Mouse (Mus musculus) lung, embryonic 16.5 days (tissue): ENCODE measurements at regions not wholly inside any gene's neighbourhood (a gene's known extent, or its start where the extent isn't known, plus 50 kb on each side); places are given as distances from the start of the nearest gene placed in this dataset.
A peak's percentile ranks its signal among the peaks of the same experiment; 100 is the strongest.
"Not testable (repeated sequence)": the region's sequence is repeated elsewhere in the genome, so short reads cannot be mapped to it uniquely, and the experiment has no call there.

Experiments
- ATAC-seq: fragments of 200-750 bp; cut with Nextera tagmentation; 2 replicates; pipeline ENCODE4 v1.8.0; 2017; ENCODE audit warnings: low read depth, mild to moderate bottlenecking, moderate library complexity
- H3K27ac ChIP-seq: fragments of 300-500 bp; sonication (generic); 2 replicates; pipeline ENCODE4 v1.5.1; 2014; ENCODE audit warnings: mild to moderate bottlenecking, control low read depth, low read length
- H3K27me3 ChIP-seq: fragments of 300-500 bp; sonication (generic); 2 replicates; pipeline ENCODE4 v1.6.1; 2014; ENCODE audit warnings: low read depth, low read length, mixed read lengths; ENCODE audit not compliant: control insufficient read depth, insufficient read depth
- H3K36me3 ChIP-seq: fragments of 300-500 bp; sonication (generic); 2 replicates; pipeline ENCODE4 v1.6.1; 2014; ENCODE audit warnings: low read length; ENCODE audit not compliant: control insufficient read depth, insufficient read depth
- H3K4me1 ChIP-seq: fragments of 300-500 bp; sonication (generic); replicated peaks from 2 replicates; pipeline ENCODE4 v1.6.1; 2014; ENCODE audit warnings: low read length, mixed read lengths; ENCODE audit not compliant: control insufficient read depth, insufficient read depth
- H3K4me2 ChIP-seq: fragments of 300-500 bp; sonication (generic); 2 replicates; pipeline ENCODE4 v1.6.1; 2014; ENCODE audit warnings: low read depth, low read length, control low read depth
- H3K4me3 ChIP-seq: fragments of 300-500 bp; sonication (generic); 2 replicates; pipeline ENCODE4 v1.5.1; 2014; ENCODE audit warnings: mild to moderate bottlenecking, low read length, control low read depth
- H3K9ac ChIP-seq: fragments of 300-500 bp; sonication (generic); 2 replicates; pipeline ENCODE4 v1.6.1; 2014; ENCODE audit warnings: low read length, control low read depth
- H3K9me3 ChIP-seq: fragments of 300-500 bp; sonication (generic); 2 replicates; pipeline ENCODE4 v1.6.1; 2016; ENCODE audit warnings: low read length; ENCODE audit not compliant: control insufficient read depth
- WGBS: fragments of 180-500 bp; shearing (Covaris S2); extraction: QIAGEN DNeasy Blood & Tissue Kit; methylation state at CpG from one replicate; pipeline ENCODE4 v1.1.7; 2014; 5-methylcytosine and 5-hydroxymethylcytosine counted together

DNA sequence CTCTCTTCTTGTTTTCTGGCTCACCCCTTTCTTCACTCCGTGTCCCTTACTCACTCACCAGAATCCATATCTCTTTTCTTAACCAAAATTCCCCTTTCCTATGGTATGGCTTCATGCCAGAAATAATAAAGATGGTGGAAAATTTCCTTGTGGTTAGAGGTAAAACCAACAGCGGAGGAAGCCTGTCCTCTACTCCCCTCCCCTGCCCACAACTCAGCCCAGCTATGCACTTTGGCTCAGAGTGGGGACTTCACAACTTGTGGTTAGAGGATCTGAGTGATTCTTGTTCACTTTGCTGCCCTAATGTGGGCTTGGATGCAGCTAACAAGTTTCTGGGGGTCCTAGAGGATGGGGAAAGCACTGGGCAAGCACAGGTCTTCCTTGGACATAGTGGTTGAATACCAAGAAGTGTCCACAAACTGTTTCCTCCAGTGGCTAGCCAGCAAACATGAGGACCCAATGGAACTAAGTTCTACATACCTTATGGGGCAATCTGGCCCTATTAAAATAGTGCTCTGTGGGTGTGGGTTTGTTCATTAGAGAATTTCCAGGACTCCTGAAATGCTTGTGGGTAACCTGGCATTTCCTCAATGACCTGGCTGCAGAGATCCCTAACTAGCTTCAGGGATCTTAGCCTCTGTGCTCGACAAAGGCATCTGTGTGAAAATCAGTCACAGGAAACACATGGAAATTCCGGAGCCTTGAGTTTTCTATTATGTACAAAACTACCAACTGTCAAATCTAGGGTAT is 118.9 kb upstream of the Rasgrp1 start:
- H3K4me1 ChIP-seq, result peaks cover 2% of the 10 kb centered on the region; the same call in 1 of the 2 replicates
- no peaks in the 10 kb centered on the region for H3K36me3 ChIP-seq
- no peak overlapping the region for H3K9ac ChIP-seq
- no peaks in the 10 kb centered on the region for H3K27me3 ChIP-seq
- H3K27ac ChIP-seq, result no peak overlapping the region
- no peak for ATAC-seq
- no peaks in the 10 kb centered on the region for H3K9me3 ChIP-seq
- 68% methylated on average over 4 of the region's 4 CpGs for WGBS
- H3K4me2 ChIP-seq, result no peak overlapping the region
- H3K4me3 ChIP-seq, result no peak overlapping the region

DNA sequence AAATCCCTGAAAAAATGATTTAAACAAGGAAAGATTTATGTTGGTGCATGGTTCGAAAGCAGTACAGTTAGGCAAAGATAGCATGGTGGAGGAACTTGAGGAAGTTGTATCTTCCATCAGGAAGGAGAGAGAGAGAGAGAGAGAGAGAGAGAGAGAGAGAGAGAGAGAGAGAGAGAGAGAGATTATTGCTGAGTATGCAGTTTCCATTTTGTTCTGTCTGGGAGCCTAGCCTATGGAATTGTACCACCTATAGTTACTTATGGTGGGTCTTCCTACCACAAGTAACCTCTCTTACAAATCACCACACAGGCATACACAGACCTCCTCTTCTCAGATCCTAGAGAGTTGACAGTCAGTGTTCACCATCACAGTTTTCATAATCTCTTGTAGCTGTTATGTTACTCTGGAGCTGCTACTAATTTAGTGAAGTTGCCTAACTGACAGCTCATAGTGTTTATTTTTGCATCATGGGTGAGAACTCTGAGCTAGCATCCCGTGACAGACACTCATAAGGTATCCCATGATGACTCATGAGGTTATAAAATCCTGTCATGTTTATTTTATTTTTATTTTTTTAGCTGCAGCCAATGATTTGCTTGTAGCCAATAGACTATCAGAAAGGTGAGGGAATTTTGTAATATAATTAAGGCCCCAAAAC is 132.2 kb upstream of the Rasgrp1 start:
- Histone ChIP-seq H3K4me1 (no peaks in the 10 kb centered on the region), H3K27ac (no peak overlapping the region), H3K4me2 (no peak overlapping the region), H3K27me3 (no peaks in the 10 kb centered on the region), H3K9ac (no peak overlapping the region), H3K9me3 (no peaks in the 10 kb centered on the region), H3K4me3 (no peak overlapping the region), H3K36me3 (no peaks in the 10 kb centered on the region)
- 71% methylated on average over 2 of the region's 2 CpGs for WGBS
- no peak for ATAC-seq

DNA sequence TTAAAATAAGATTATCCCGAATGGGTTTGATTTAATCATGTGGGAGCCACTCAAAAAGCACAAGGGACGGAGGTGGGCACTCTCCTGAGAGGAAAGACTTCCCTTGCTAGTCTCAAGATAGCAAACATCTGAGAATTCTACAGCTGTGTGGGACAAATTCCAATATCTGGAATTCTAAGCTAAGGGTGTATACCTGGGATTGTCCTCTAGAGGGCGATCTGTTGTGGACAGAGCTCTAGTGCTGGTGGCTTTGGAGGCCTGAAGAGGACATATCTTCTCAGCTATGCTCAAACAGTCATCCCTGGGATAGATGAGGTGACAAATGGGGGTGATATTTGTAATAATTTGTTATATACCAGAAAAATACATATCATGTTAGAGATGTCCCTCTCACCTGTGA is 132.8 kb upstream of the Rasgrp1 start:
- ATAC-seq, result no peak
- H3K36me3 ChIP-seq, result no peaks in the 10 kb centered on the region

DNA sequence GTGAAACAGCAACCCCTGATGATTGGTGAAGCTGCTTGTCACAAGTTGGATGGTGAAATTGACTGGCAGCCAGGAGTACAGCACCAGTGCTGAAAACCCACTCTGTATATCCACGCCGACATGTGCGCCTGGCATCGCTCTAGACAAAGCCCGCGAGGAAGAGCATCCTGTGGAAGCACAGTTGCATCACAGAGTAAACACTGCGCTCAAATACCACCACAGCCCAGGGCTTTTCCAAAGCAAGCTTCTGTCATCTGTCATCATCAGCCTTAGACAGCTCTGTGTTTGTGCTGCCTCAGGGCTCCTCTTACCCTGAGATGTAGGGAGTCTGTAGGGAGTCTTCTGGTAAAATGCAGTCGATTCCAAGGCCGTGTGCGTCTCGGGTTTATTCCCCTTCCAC is 134.7 kb upstream of the Rasgrp1 start:
- not testable (repeated sequence) for H3K4me1 ChIP-seq, H3K27ac ChIP-seq, H3K9ac ChIP-seq, H3K4me3 ChIP-seq, H3K4me2 ChIP-seq, H3K36me3 ChIP-seq, H3K9me3 ChIP-seq, H3K27me3 ChIP-seq
- peak; percentile 23; the same call in 1 of the 2 replicates for ATAC-seq
- WGBS, result 70% methylated on average over 10 of the region's 11 CpGs

More for the DNA sequence above, 132.8 kb upstream of the Rasgrp1 start:
- no peaks in the 10 kb centered on the region for H3K9me3 ChIP-seq
- no peak overlapping the region for H3K27ac ChIP-seq
- H3K4me2 ChIP-seq, result no peak overlapping the region
- no peak overlapping the region for H3K4me3 ChIP-seq
- 32% methylated on average over 3 of the region's 3 CpGs for WGBS
- no peaks in the 10 kb centered on the region for H3K27me3 ChIP-seq
- no peak overlapping the region for H3K9ac ChIP-seq
- H3K4me1 ChIP-seq, result no peaks in the 10 kb centered on the region

DNA sequence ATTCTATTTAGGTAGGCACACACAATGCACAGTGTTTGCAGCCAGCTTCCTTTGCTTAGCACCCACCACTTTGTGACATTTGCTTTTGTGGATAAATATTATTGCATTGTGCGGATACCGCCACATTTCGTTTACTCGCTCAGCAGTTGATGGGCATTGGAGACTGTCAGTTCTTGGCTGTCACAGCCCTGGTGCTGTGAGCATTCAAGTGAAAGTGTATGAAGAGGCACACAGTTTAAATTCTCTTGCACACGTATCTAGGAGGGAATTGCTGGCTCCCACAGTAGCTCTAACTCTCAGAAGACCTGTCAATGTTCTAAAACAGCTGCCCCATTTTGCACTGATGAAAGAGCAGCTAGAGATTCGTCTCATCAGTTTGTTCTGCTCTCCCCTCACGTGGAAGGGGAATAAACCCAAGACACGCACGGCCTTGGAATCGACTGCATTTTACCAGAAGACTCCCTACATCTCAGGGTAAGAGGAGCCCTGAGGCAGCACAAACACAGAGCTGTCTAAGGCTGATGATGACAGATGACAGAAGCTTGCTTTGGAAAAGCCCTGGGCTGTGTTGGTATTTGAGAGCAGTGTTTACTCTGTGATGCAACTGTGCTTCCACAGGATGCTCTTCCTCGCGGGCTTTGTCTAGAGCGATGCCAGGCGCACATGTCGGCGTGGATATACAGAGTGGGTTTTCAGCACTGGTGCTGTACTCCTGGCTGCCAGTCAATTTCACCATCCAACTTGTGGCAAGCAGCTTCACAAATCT is 136.6 kb upstream of the Rasgrp1 start:
- not testable (repeated sequence) for H3K4me1 ChIP-seq, ATAC-seq, H3K27ac ChIP-seq, H3K9ac ChIP-seq, H3K36me3 ChIP-seq, H3K27me3 ChIP-seq, H3K9me3 ChIP-seq, H3K4me2 ChIP-seq, H3K4me3 ChIP-seq
- 43% methylated on average over 14 of the region's 16 CpGs for WGBS

DNA sequence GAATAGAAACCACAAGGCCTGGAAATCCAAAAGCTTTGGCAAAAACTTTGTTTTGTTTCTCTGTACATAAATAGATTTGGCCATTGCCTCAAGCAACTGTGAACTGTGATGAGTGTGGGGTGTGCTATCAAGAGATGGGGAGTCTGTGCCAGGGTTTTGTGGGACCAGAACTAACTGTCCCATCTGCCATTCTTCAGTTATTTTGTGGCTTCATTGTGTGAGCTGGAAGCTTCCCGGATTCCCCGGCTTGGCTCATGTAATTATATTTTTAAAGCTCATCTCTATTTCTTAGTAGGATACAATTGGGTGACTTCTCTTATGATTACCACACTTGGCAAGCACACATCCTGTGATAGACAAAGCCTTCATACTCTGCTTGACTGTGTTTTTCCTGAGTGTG is 143.6 kb upstream of the Rasgrp1 start:
- ATAC-seq, result no peak

DNA sequence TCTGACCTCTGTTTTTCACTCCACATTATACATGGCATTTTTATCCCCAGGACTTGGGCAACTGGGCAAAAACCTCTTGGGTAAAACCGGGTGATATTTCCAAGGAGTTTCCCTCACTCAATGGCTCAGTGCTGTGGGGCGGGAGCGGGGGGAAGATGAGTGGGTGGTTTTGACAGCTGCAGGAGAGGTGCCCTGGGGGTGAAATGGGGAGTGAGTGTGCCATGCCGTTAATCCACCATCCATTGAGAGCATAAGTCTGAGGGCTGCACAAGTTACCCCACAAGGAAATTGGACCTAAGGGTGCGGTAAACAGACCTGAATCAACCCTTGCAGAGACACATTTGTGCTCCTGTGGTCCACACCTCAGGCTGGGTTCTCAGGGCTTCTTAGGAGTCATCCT is 155.8 kb upstream of the Rasgrp1 start:
- no peak overlapping the region for H3K9ac ChIP-seq
- no peak overlapping the region for H3K4me3 ChIP-seq
- WGBS, result 83% methylated on average over 5 of the region's 5 CpGs
- no peak for ATAC-seq
- no peak overlapping the region for H3K4me2 ChIP-seq
- H3K27ac ChIP-seq, result no peak overlapping the region
- no peaks in the 10 kb centered on the region for H3K9me3 ChIP-seq
- no peaks in the 10 kb centered on the region for H3K36me3 ChIP-seq
- no peaks in the 10 kb centered on the region for H3K27me3 ChIP-seq
- no peaks in the 10 kb centered on the region for H3K4me1 ChIP-seq

More for the DNA sequence above, 143.6 kb upstream of the Rasgrp1 start:
- Histone ChIP-seq H3K36me3 (no peaks in the 10 kb centered on the region), H3K9ac (no peak overlapping the region), H3K4me3 (no peak overlapping the region), H3K4me2 (no peak overlapping the region), H3K27me3 (no peaks in the 10 kb centered on the region), H3K9me3 (no peaks in the 10 kb centered on the region), H3K4me1 (no peaks in the 10 kb centered on the region), H3K27ac (no peak overlapping the region)
- WGBS, result 85% methylated on average over 2 of the region's 2 CpGs

DNA sequence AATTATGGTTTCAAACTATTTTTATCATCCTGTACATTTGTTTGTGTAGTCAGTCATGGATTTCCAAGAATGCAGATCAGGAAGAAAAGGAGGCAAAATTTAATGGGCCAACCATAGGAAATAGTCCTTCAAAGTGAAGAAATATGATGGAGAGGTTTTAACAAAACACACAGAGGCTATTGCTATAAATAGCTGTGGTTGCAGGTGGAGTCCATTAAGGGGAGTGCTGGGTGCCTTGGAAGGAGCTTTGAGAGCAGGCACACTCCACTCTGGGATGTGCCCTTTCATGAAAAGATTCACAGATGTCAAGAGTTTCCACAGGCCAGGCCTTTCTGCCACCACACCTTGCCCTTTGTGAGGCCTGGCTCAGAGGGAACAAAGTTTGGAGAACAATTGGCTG is 159.8 kb upstream of the Rasgrp1 start:
- H3K4me2 ChIP-seq, result no peak overlapping the region
- ATAC-seq, result peak; percentile 26; the same call in 1 of the 2 replicates
- no peaks in the 10 kb centered on the region for H3K4me1 ChIP-seq
- no peak overlapping the region for H3K4me3 ChIP-seq
- H3K27ac ChIP-seq, result no peak overlapping the region
- no peaks in the 10 kb centered on the region for H3K36me3 ChIP-seq
- no peak overlapping the region for H3K9ac ChIP-seq
- no peaks in the 10 kb centered on the region for H3K9me3 ChIP-seq
- H3K27me3 ChIP-seq, result no peaks in the 10 kb centered on the region

DNA sequence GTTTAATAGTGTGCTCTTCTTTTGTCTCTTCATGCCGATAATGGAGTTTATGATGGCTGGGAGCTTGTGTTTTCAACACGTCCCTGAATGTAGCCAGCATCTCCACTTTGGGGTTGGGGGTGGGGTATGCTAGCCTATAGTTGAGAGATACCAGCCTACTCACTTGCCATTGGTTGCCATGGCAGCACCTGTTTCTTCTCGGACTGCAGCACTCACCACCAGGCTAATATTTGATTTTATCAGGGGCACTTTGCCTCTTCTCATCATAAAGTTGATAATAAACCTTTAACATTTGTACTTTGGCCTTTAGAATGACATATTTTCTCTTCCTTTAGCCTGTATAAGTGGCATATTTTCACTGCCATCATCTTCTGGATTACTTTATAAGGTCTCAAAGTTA is 168.9 kb upstream of the Rasgrp1 start:
- ATAC-seq, result no peak
- 0 out of 2 replicates have a peak, but pooled peaks cover 2% of the 10 kb centered on the region for H3K4me1 ChIP-seq
- H3K9me3 ChIP-seq, result no peaks in the 10 kb centered on the region
- WGBS, result 55% methylated on average over 3 of the region's 3 CpGs
- no peak overlapping the region for H3K4me2 ChIP-seq
- no peak overlapping the region for H3K27ac ChIP-seq
- H3K9ac ChIP-seq, result no peak overlapping the region
- no peak overlapping the region for H3K4me3 ChIP-seq
- H3K27me3 ChIP-seq, result no peaks in the 10 kb centered on the region
- H3K36me3 ChIP-seq, result no peaks in the 10 kb centered on the region
